Mouse (Mus musculus) ES-E14 (cell line): ENCODE results near the gene Nav2. TPM values are rescaled to one million over a fixed set of nuclear protein-coding genes. Genes with fewer than 3 reads are reported as not detected.

ENCODE experiments used
- DNase-seq: peaks from one replicate; pipeline ENCODE4 v3.0.0-alpha.2; 2013; ENCODE audit warnings: low read depth, low spot score
- H3K27ac ChIP-seq: 2 replicates; pipeline ENCODE4 v1.5.1; 2012; ENCODE audit warnings: low read depth, mild to moderate bottlenecking, low read length, moderate library complexity, mixed read lengths; ENCODE audit not compliant: poor library complexity, insufficient read depth, severe bottlenecking
- H3K36me3 ChIP-seq: 2 replicates; pipeline ENCODE4 v1.6.1; 2012; ENCODE audit warnings: mild to moderate bottlenecking, low read length, moderate library complexity, mixed read lengths; ENCODE audit not compliant: control insufficient read depth, poor library complexity, insufficient read depth, severe bottlenecking
- H3K4me1 ChIP-seq, 2 experiments: fragments of 150-350 bp in 1 of 2; sonication (generic) in 1 of 2; 2 replicates each; pipeline ENCODE4 v1.6.1; 2012; ENCODE audit warnings: low read length in 2 of 2, mild to moderate bottlenecking in 1 of 2, mixed read lengths in 1 of 2; ENCODE audit not compliant: control insufficient read depth in 2 of 2, insufficient read depth in 2 of 2, poor library complexity in 1 of 2
- H3K4me3 ChIP-seq, 2 experiments: fragments of 150-350 bp in 1 of 2; sonication (generic) in 1 of 2; 2 replicates each; pipeline ENCODE4 v1.5.1; 2012; ENCODE audit warnings: low read length in 2 of 2, low read depth in 1 of 2, mild to moderate bottlenecking in 1 of 2, mixed read lengths in 1 of 2; ENCODE audit not compliant: insufficient read depth in 1 of 2, poor library complexity in 1 of 2, severe bottlenecking in 1 of 2
- H3K9ac ChIP-seq: 2 replicates; pipeline ENCODE4 v1.6.1; 2012; ENCODE audit warnings: low read depth, mild to moderate bottlenecking, low read length, mixed read lengths; ENCODE audit not compliant: poor library complexity, insufficient read depth, severe bottlenecking
- H3K9me3 ChIP-seq: fragments of 150-350 bp; sonication (generic); 2 replicates; pipeline ENCODE4 v1.6.1; 2012; ENCODE audit warnings: low read depth, mild to moderate bottlenecking, low read length; ENCODE audit not compliant: control insufficient read depth, insufficient read depth
- CHD2 ChIP-seq: IDR thresholded peaks from 2 replicates; pipeline ENCODE4 v1.6.1; 2014; ENCODE audit warnings: mild to moderate bottlenecking, low read depth, low read length, inconsistent platforms
- HCFC1 ChIP-seq: IDR thresholded peaks from 2 replicates; pipeline ENCODE4 v1.6.1; 2012; ENCODE audit warnings: low read length, inconsistent platforms, borderline replicate concordance; ENCODE audit not compliant: insufficient read depth
- MAFK ChIP-seq: IDR thresholded peaks from 2 replicates; pipeline ENCODE4 v1.6.1; 2014; ENCODE audit warnings: mild to moderate bottlenecking, low read depth, low read length, inconsistent platforms; ENCODE audit not compliant: insufficient read depth
- ZC3H11A ChIP-seq: IDR thresholded peaks from 2 replicates; pipeline ENCODE4 v1.6.1; 2012; ENCODE audit warnings: low read depth, mild to moderate bottlenecking, inconsistent platforms, low read length, borderline replicate concordance
- ZNF384 ChIP-seq: IDR thresholded peaks from 2 replicates; pipeline ENCODE4 v1.6.1; 2012; ENCODE audit warnings: low read depth, low read length, inconsistent platforms
- in situ Hi-C, 2 experiments: fragments of 600-800 bp; cut with MboI; formaldehyde crosslinking; loops; one replicate each; pipeline ENCODE4 v1.15.1; 2025; ENCODE audit warnings: low sequenced_read_pairs in 2 of 2, inconsistent platforms in 1 of 2; ENCODE audit not compliant: unreplicated experiment in 2 of 2
- total RNA-seq: library from RNA; depleted of rRNA; stranded (reverse); fragments of 300-350 nt; gene quantifications from 2 replicates; pipeline ENCODE4 v1.2.3, GENCODE M21; 2012; rRNA removed

The Nav2 gene
- total RNA-seq, 1 experiment = 18.2 TPM

DNA sequence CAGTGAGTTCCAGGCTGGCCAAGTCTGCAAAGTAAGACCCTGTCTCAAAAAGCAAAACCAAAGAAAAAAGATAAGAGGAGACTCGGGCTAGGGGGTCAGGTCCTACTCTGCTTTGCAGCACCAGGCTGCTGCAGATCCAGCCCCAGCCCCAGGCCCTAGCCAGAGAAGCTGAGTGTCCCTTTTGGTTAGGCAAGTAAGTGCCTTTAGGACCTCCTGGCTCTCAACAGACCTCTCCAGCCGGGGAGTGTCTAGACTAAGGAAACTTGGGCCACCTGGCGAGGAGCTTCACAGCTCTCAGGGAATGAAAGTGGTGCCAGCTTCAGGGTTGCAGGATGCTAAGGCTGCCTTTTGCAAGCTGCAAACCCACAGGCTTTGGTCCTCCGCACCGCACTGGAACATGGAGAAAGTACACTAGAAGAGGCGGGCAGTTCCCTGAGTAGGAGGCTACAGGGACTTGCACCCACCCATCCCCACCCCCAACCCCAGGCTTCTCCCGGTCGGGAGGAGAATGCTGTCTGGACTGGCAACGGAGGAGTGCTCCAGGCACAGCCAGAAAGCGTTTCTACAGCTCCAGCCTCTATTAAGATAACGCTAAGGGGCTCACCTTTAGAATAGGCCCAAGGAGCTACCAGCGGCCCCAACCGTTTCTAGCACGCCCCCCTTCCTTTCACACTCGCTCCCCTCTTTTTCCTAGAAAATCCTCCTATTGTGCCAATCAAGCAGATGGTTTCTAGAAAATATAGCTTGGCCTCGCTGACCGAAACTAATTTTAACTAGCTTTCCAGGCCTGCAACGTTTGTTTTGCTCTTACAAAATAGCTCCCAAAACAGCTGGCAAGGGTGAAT, 731.6 kb downstream of the Nav2 start:
- H3K9ac ChIP-seq = no peak overlapping the region
- in situ Hi-C loops = loop anchor here in 1 of 2 experiments (25.0 kb wide), 1 partner anchor 272 kb away; the partner anchor contains the start of gene Slc6a5
- H3K4me3 ChIP-seq = no peak overlapping the region; a peak in 1 of 4 replicates
- DNase-seq = no peak
- no peak for TF ChIP-seq ZNF384
- H3K36me3 ChIP-seq = no peaks in the 10 kb centered on the region
- peaks cover 0 to 4% of the 10 kb centered on the region in 2 experiments; a peak in 1 of 4 replicates for H3K4me1 ChIP-seq
- H3K27ac ChIP-seq = no peak overlapping the region
- H3K9me3 ChIP-seq = no peaks in the 10 kb centered on the region

DNA sequence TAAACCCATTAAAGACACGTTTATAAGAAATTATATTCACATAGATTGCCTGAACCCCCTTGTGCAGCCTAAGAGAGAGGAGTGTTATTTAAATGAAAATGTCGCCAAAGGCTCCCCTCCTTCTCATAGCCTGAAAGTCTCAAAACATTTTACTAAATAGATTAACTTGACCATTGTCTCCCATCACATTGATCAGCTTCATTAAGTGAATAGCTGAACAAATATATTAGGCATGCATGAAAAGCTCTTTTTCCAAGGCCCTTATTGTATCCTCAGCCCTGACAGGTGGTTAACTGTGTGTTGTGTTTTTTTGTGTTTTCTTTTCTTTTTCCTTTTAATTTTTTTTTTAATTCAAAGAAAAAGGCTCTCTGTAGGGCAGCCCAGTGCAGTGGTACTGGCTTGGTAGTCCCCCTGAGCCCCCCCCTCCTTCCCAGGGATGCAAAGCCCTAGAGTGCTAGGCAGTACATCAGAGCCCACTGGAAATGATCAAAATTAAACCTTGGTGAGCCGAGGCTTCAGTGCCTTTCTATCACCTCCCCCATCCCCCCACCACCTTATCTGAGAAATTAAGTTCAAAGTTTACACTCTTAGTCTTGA, 732.3 kb downstream of the Nav2 start:
- Histone ChIP-seq H3K4me1 (peaks cover 0 to 4% of the 10 kb centered on the region in 2 experiments; a peak in 1 of 4 replicates), H3K4me3 (no peak overlapping the region), H3K9ac (no peak overlapping the region), H3K9me3 (no peaks in the 10 kb centered on the region), H3K27ac (no peak overlapping the region), H3K36me3 (no peaks in the 10 kb centered on the region)
- in situ Hi-C loops = loop anchor here in 1 of 2 experiments (25.0 kb wide), 1 partner anchor 271 kb away; the partner anchor contains the start of gene Slc6a5
- TF ChIP-seq ZC3H11A (no peak), CHD2 (no peak), MAFK (no peak), ZNF384 (no peak), HCFC1 (no peak)
- DNase-seq = no peak

Other genes starting within 250 kb of the Nav2 start
- gene Zdhhc13, start 119.7 kb upstream of the Nav2 start, total RNA-seq = 55.9 and 58.0 TPM in 2 replicates
- gene Csrp3, start 60.7 kb upstream of the Nav2 start, total RNA-seq = 0.48 and 1.3 TPM in 2 replicates
- 10.5 and 12.1 TPM in 2 replicates for gene E2f8, start 27.1 kb upstream of the Nav2 start, total RNA-seq